Mouse (Mus musculus): ENCODE results near the gene Ccdc124.

DNA sequence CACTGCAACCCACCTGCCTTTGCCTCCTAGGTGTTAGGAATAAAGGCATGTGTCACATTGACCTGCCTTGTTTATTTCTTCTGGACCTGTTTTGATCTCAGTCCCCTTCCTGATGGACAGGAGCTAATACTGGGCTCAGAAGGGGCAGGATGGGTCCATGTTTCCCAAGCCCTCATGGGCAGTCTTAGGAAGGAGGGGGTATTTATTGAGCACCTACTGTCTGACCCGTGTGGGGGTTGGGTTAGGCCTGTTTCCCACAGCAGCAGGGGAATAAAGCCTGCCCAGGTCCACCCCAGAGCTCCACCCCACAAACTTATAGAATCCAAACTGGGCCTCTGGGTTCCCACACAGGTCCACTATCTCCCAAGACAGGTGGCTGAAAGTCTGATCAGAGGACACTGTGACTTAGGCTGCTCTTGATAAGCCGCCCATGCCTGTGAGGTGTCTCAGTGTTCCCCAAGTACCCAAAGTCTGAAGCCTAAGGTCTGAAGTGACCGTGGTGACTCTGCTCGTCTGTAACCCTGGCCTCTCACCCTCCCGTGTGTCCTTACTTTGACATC is 30.4 kb downstream of the Ccdc124 start:
- TF ChIP-seq CTCF (IDR thresholded peaks at IDR 0.05; ENCODE audit: insufficient read depth, low read depth, low read length) (no peak), POLR2A (IDR thresholded peaks at IDR 0.05; ENCODE audit: insufficient read depth, low read depth, low read length) (no peak)
